Mouse (Mus musculus): ENCODE measurements at regions not wholly inside any gene's neighbourhood (a gene's known extent, or its start where the extent isn't known, plus 50 kb on each side); places are given as distances from the start of the nearest gene placed in this dataset.

- no peak for TF ChIP-seq POLR2A (IDR thresholded peaks at IDR 0.05; ENCODE audit: extremely low read depth, insufficient read depth, low read length)
- no peak for TF ChIP-seq CTCF (IDR thresholded peaks at IDR 0.05; ENCODE audit: low read depth, low read length)
Observed at GRCm38 (mm10) chr10:8954003-8954402, 68.1 kb upstream of the Sash1 start.
